Mouse (Mus musculus): ENCODE measurements around the gene E130308A19Rik. TPM values are rescaled to one million over a fixed set of nuclear protein-coding genes. Genes with fewer than 3 reads are reported as not detected.
A peak's percentile ranks its signal among the peaks of the same experiment; 100 is the strongest.

Gene E130308A19Rik
- polyA plus RNA-seq, 1 experiment from 2014 or later, result 35.6 TPM

DNA sequence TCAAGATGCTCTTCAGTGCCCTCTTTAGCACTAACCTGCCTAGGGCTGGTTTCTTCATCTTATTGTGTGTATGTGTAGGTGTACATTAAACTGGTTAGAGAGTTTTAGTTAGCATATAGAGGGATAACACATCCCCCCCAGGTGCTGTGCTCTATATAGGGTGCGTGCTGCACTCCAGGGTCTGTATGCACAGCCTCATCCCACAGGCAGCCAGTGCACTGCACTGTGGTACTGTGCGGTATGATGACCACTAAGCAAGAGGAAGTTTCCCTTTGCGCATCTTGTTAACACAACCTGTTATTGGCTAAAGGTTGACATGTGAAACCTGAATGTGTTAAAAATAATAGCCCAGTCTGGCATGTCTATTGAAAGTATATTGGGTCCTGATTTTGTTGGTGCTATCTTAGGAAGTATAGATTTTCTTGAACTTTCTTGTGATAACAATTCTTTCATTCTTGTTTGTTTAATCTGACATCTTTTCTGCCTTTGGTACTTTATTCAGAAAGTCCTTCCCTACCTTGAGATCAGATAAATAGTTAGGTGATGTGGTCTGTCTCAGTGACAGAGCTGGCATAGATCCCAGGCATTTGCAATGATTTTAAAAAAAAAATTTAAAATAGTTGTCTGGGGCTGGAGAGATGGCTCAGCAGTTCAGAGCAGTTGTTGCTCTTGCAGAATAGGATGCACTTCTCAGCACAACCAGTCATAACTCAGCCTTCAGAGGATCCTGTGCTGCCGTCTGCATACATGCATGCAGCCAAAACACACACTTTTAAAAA is 73.2 kb downstream of the E130308A19Rik start:
- no peaks in the 10 kb centered on the region for H3K27me3 ChIP-seq (ENCODE audit: control insufficient read depth, insufficient read depth, low read length)
- H3K27ac ChIP-seq (replicated peaks; ENCODE audit: low read depth, low read length), result no peak overlapping the region
- DNase-seq (ENCODE audit: low spot score) (no peak), ATAC-seq (ENCODE audit: insufficient number of reproducible peaks, low FRiP score, low TSS enrichment, low read depth) (no peak)
- H3K4me2 ChIP-seq (ENCODE audit: low read depth, severe bottlenecking), result no peak overlapping the region
- H3K9ac ChIP-seq (ENCODE audit: low read length), result no peak overlapping the region
- H3K36me3 ChIP-seq (ENCODE audit: control insufficient read depth, insufficient read depth, low read length), result no peaks in the 10 kb centered on the region
- H3K4me3 ChIP-seq (ENCODE audit: low read depth, low read length), result no peak overlapping the region
- H3K9me3 ChIP-seq (ENCODE audit: control insufficient read depth, low read length), result no peaks in the 10 kb centered on the region
- 87% methylated on average over 4 of the region's 4 CpGs for WGBS
- H3K4me1 ChIP-seq (ENCODE audit: control insufficient read depth, insufficient read depth, low read length), result peaks cover 4% of the 10 kb centered on the region; the same call in 1 of the 2 replicates

- 80% methylated on average over 5 of the region's 5 CpGs for WGBS
- H3K9ac ChIP-seq (ENCODE audit: low read length), result no peak overlapping the region
- H3K4me1 ChIP-seq (ENCODE audit: control insufficient read depth, insufficient read depth, low read length), result peaks cover 11% of the 10 kb centered on the region; the same call in 1 of the 2 replicates
- no peak overlapping the region for H3K27ac ChIP-seq (replicated peaks; ENCODE audit: low read depth, low read length)
- H3K4me3 ChIP-seq (ENCODE audit: low read depth, low read length), result no peak overlapping the region
- ATAC-seq (ENCODE audit: insufficient number of reproducible peaks, low FRiP score, low TSS enrichment, low read depth) (no peak), DNase-seq (ENCODE audit: low spot score) (no peak)
- H3K9me3 ChIP-seq (ENCODE audit: control insufficient read depth, low read length), result no peaks in the 10 kb centered on the region
- H3K36me3 ChIP-seq (ENCODE audit: control insufficient read depth, insufficient read depth, low read length), result no peaks in the 10 kb centered on the region
- H3K27me3 ChIP-seq (ENCODE audit: control insufficient read depth, insufficient read depth, low read length), result no peaks in the 10 kb centered on the region
- no peak overlapping the region for H3K4me2 ChIP-seq (ENCODE audit: low read depth, severe bottlenecking)
These were observed 83.3 kb downstream of the E130308A19Rik start for GRCm38 (mm10) chr4:59709321-59709720.

GRCm38 (mm10) chr4:59710736-59711389 is 84.9 kb downstream of the E130308A19Rik start:
- no peak overlapping the region for H3K27ac ChIP-seq (replicated peaks; ENCODE audit: low read depth, low read length)
- H3K9me3 ChIP-seq (ENCODE audit: control insufficient read depth, low read length), result no peaks in the 10 kb centered on the region
- ATAC-seq (ENCODE audit: insufficient number of reproducible peaks, low FRiP score, low TSS enrichment, low read depth) (no peak), DNase-seq (ENCODE audit: low spot score) (peak; percentile 20)
- no peaks in the 10 kb centered on the region for H3K27me3 ChIP-seq (ENCODE audit: control insufficient read depth, insufficient read depth, low read length)
- H3K4me3 ChIP-seq (ENCODE audit: low read depth, low read length), result no peak overlapping the region
- H3K36me3 ChIP-seq (ENCODE audit: control insufficient read depth, insufficient read depth, low read length), result no peaks in the 10 kb centered on the region
- WGBS, result 74% methylated on average over 8 of the region's 8 CpGs
- no peak overlapping the region for H3K4me2 ChIP-seq (ENCODE audit: low read depth, severe bottlenecking)
- H3K9ac ChIP-seq (ENCODE audit: low read length), result no peak overlapping the region
- H3K4me1 ChIP-seq (ENCODE audit: control insufficient read depth, insufficient read depth, low read length), result peaks cover 15% of the 10 kb centered on the region; the same call in 1 of the 2 replicates

DNA sequence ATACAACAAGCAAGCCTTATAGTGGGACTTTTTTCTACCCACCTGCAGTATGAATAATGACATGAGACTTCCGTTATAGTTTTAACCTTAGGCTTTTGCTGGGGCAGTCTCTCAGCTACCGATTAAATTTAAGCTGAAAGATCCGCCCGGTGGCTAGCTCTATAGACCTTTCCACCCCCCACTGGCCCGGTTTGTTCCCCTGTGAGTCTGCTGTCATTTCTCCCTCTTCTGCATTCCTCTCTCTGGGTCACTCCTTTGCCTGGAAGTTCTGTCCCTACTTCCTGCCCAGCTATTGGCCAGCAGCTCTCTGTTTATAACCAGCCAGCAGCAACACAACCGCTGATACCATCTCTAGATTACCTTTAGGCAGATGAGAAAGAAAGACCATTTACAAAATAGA is 86.4 kb downstream of the E130308A19Rik start:
- no peaks in the 10 kb centered on the region for H3K9me3 ChIP-seq (ENCODE audit: control insufficient read depth, low read length)
- H3K27me3 ChIP-seq (ENCODE audit: control insufficient read depth, insufficient read depth, low read length), result no peaks in the 10 kb centered on the region
- DNase-seq (ENCODE audit: low spot score), result peak; percentile 18
- H3K27ac ChIP-seq (replicated peaks; ENCODE audit: low read depth, low read length), result no peak overlapping the region
- no peak overlapping the region for H3K4me3 ChIP-seq (ENCODE audit: low read depth, low read length)
- H3K4me1 ChIP-seq (ENCODE audit: control insufficient read depth, insufficient read depth, low read length), result peaks cover 15% of the 10 kb centered on the region
- ATAC-seq (ENCODE audit: insufficient number of reproducible peaks, low FRiP score, low TSS enrichment, low read depth), result no peak
- no peak overlapping the region for H3K9ac ChIP-seq (ENCODE audit: low read length)
- H3K36me3 ChIP-seq (ENCODE audit: control insufficient read depth, insufficient read depth, low read length), result no peaks in the 10 kb centered on the region
- H3K4me2 ChIP-seq (ENCODE audit: low read depth, severe bottlenecking), result no peak overlapping the region
- WGBS, result 61% methylated on average over 6 of the region's 6 CpGs

GRCm38 (mm10) chr4:59712955-59713354 is 86.9 kb downstream of the E130308A19Rik start:
- WGBS, result 20% methylated on average over 2 of the region's 2 CpGs
- Histone ChIP-seq H3K9ac (ENCODE audit: low read length) (no peak overlapping the region), H3K27ac (replicated peaks; ENCODE audit: low read depth, low read length) (no peak overlapping the region), H3K9me3 (ENCODE audit: control insufficient read depth, low read length) (no peaks in the 10 kb centered on the region), H3K4me2 (ENCODE audit: low read depth, severe bottlenecking) (no peak overlapping the region), H3K36me3 (ENCODE audit: control insufficient read depth, insufficient read depth, low read length) (no peaks in the 10 kb centered on the region), H3K4me1 (ENCODE audit: control insufficient read depth, insufficient read depth, low read length) (peaks cover 15% of the 10 kb centered on the region), H3K27me3 (ENCODE audit: control insufficient read depth, insufficient read depth, low read length) (no peaks in the 10 kb centered on the region), H3K4me3 (ENCODE audit: low read depth, low read length) (no peak overlapping the region)
- ATAC-seq (ENCODE audit: insufficient number of reproducible peaks, low FRiP score, low TSS enrichment, low read depth) (no peak), DNase-seq (ENCODE audit: low spot score) (peak; percentile 24)

DNA sequence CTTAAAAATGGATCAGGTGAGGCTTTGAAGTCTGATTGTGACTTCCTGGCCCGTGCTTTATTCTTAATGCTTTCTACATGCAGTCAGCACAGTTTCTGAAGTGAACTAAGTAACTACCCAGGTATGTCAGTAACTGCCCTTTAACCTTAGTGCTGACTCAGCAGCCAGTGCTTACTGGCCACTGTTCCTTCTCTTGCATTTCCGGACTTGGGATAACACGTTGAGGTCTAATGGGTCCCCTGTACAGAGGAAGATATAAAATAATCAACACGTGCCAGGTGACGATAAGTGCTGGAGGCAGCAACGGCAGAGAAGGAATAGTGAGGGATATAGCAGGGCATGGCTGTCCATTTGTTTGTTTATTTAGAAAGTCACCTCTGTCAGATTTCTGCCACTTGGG is 88.5 kb downstream of the E130308A19Rik start:
- Histone ChIP-seq H3K9me3 (ENCODE audit: control insufficient read depth, low read length) (no peaks in the 10 kb centered on the region), H3K27me3 (ENCODE audit: control insufficient read depth, insufficient read depth, low read length) (no peaks in the 10 kb centered on the region), H3K4me1 (ENCODE audit: control insufficient read depth, insufficient read depth, low read length) (peaks cover 15% of the 10 kb centered on the region), H3K27ac (replicated peaks; ENCODE audit: low read depth, low read length) (no peak overlapping the region), H3K9ac (ENCODE audit: low read length) (no peak overlapping the region), H3K36me3 (ENCODE audit: control insufficient read depth, insufficient read depth, low read length) (no peaks in the 10 kb centered on the region), H3K4me2 (ENCODE audit: low read depth, severe bottlenecking) (no peak overlapping the region), H3K4me3 (ENCODE audit: low read depth, low read length) (no peak overlapping the region)
- ATAC-seq (ENCODE audit: insufficient number of reproducible peaks, low FRiP score, low TSS enrichment, low read depth) (no peak), DNase-seq (ENCODE audit: low spot score) (peak; percentile 19)
- WGBS, result 58% methylated on average over 6 of the region's 6 CpGs

- Histone ChIP-seq H3K36me3 (ENCODE audit: control insufficient read depth, insufficient read depth, low read length) (no peaks in the 10 kb centered on the region), H3K4me2 (ENCODE audit: low read depth, severe bottlenecking) (no peak overlapping the region), H3K27ac (replicated peaks; ENCODE audit: low read depth, low read length) (no peak overlapping the region), H3K27me3 (ENCODE audit: control insufficient read depth, insufficient read depth, low read length) (no peaks in the 10 kb centered on the region), H3K9ac (ENCODE audit: low read length) (no peak overlapping the region), H3K9me3 (ENCODE audit: control insufficient read depth, low read length) (no peaks in the 10 kb centered on the region), H3K4me1 (ENCODE audit: control insufficient read depth, insufficient read depth, low read length) (peaks cover 15% of the 10 kb centered on the region), H3K4me3 (ENCODE audit: low read depth, low read length) (no peak overlapping the region)
- peak; percentile 19 for DNase-seq (ENCODE audit: low spot score)
- no peak for ATAC-seq (ENCODE audit: insufficient number of reproducible peaks, low FRiP score, low TSS enrichment, low read depth)
- WGBS, result 73% methylated on average over 7 of the region's 7 CpGs
These were observed 88.9 kb downstream of the E130308A19Rik start for GRCm38 (mm10) chr4:59714926-59715325.

GRCm38 (mm10) chr4:59715531-59715930 is 89.5 kb downstream of the E130308A19Rik start:
- 81% methylated on average over 3 of the region's 3 CpGs for WGBS
- H3K9me3 ChIP-seq (ENCODE audit: control insufficient read depth, low read length), result no peaks in the 10 kb centered on the region
- no peak overlapping the region for H3K4me3 ChIP-seq (ENCODE audit: low read depth, low read length)
- no peak overlapping the region for H3K4me2 ChIP-seq (ENCODE audit: low read depth, severe bottlenecking)
- H3K4me1 ChIP-seq (ENCODE audit: control insufficient read depth, insufficient read depth, low read length), result peaks cover 15% of the 10 kb centered on the region
- H3K36me3 ChIP-seq (ENCODE audit: control insufficient read depth, insufficient read depth, low read length), result no peaks in the 10 kb centered on the region
- no peak for DNase-seq (ENCODE audit: low spot score)
- ATAC-seq (ENCODE audit: insufficient number of reproducible peaks, low FRiP score, low TSS enrichment, low read depth), result no peak
- no peak overlapping the region for H3K27ac ChIP-seq (replicated peaks; ENCODE audit: low read depth, low read length)
- H3K9ac ChIP-seq (ENCODE audit: low read length), result no peak overlapping the region
- no peaks in the 10 kb centered on the region for H3K27me3 ChIP-seq (ENCODE audit: control insufficient read depth, insufficient read depth, low read length)
